Mouse (Mus musculus) cerebellum, adult 18-20 months (tissue): ENCODE measurements around the gene Vsig2.

ENCODE experiments used
- DNase-seq, 2 experiments: peaks; one replicate each; pipeline ENCODE4 v3.0.0; 2021

Vsig2 gene

DNA sequence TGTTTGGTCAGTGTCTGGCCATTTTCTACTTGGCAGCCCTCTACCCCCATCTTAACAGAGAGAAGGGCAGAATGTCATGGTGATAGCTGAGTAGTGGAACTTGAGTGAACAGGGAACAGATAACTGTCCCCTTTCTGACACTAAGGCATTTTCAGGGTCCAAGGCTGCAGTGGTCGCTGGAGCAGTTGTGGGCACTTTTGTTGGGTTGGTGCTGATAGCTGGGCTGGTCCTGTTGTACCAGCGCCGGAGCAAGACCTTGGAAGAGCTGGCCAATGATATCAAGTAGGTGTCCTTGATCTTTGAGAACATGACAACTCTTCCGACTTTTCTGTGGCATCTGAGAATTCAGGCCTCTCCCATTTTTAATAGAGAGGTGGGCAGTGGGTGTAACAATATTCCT is 2.2 kb upstream of the Vsig2 start:
- no peak for DNase-seq

DNA sequence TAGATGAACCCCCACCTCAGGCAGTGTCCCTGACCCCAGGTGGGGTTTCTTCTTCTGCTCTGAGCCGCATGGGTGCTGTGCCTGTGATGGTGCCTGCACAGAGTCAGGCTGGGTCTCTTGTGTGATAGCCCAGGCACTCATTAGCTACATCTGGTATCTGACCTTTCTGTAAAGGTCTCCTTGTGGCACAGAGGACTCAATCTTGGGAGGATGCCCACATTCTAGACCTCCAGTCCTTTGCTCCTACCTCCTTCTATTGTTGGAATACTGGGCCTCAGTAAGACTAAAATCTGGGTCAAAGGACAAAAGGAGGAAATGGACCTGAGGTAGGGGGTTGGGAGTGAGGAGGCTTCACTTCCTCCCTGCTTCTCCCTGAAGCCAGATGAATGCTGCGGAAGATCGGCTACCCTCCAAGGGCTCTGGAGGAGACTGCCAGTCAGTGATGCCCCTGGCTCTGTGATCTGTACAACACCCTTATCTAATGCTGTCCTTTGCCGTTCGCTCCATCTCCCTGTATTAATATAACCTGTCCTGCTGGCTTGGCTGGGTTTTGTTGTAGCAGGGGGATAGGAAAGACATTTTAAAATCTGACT is 1.3 kb upstream of the Vsig2 start:
- no peak for DNase-seq

DNA sequence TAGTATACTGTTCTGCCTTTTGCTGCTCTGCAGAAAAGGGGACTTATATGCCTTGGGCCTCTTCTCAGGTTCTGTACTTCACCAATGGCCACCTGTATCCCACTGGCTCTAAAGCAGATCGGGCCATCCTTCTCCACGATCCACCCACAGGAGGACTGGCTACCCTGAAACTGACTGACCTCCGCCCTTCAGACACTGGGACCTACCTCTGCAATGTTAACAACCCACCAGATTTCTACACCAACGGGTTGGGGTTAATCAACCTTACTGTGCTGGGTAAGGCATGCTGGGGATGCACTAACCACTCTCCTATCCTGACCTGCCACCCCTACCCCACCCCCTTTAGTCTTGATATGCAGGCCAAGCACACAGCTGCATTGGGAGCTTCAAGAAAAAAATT is 1.2 kb downstream of the Vsig2 start:
- DNase-seq: no peak

DNA sequence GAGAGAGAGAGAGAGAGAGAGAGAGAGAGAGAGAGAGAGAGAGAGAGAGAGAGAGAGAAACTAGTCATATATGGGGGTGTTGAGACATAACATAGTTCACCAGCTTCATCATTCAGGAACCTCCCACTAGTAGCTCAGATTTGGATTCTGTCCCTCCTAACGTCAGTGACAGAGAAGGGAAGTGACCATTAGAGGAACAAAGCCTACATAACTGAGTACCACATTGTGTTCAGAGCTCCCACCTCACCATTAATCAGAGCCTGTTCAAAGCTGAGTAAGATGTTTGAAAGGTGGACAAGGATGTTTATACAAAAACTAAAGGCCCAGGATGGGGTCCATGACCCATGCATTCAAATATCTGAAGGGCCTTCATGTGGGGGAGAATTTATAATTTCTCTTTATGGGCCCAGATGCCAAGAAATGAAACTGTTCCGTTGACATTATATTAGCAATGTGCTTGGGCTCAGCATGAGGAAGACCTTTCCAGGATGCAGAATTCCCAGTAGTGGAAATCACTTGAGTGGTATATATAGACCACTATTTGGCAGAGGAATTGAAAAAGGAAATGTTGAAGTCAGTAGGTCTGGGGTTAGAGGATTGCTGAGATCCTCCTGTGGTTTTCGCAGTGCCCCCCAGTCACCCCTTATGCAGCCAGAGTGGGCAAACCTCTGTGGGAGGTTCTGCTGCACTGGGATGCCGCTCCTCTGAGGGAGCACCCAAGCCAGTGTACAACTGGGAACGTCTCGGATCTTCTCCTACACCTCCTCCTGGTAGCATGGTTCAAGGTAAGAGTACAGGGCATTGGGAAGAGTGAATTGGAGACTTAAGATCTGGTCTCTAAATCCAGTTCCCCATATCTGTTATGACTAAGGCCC is 1.9 kb downstream of the Vsig2 start:
- DNase-seq: no peak

DNA sequence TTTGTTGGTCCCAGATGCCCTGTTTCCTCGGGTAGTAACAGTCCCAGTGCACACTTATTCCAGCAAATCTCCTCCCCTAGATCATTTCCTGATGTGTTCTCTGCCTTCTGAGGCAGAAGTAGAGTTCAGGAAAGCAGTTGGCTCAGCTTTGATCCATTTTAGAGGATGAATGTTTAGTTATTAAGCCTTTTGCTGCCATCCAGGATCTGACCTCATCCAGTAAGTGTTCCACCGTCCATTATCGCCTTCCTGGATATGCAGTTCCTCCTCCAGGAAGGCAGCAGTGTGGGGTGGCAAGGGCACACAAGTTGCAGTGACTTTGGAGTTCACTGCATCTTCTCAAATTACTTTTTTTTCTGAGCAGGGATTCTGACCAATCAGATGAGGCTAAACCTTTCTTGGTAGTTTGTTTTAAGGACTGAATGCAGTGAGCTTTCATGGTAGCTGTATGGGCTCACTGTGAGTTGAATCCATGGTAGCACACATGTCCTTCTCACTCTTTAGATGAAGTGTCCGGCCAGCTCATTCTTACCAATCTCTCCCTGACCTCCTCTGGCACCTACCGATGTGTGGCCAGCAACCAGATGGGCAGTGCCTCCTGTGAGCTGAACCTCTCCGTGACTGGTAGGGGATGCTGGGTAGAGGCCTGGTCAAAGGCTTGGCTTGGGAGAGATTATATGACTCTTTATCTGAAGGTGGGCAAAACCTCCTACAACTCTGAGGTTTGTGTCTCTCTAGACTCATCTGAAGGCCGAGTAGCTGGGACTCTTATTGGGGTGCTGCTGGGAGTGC is 3.0 kb downstream of the Vsig2 start:
- no peak for DNase-seq

DNA sequence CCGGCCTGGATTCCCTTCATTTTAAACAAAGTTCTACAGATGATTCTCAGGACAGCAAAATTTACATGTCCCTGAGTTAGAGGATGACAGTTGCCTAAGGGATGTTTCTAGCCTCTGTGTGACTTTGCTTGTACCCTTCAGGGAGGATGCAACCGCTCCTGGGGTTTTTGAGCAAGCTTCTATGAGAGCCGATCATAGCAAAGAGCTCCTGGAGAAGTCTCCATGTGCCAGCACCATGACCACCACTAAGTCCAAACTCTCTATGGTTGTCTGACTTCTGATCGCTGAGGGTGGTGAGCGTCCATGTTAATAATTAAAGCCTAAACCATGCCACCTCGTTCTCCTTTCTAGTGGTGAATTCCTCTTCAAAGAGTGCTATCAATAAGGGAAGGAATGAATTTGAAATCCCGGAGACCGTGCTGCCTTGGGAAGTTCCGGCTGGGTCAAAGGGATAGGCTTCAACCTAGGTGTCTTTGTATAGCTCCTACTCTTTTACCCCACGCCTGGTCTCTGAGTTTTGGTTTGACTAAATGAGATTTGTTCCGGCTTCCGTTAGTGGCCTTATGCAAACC is 4.9 kb downstream of the Vsig2 start:
- DNase-seq: no peak

DNA sequence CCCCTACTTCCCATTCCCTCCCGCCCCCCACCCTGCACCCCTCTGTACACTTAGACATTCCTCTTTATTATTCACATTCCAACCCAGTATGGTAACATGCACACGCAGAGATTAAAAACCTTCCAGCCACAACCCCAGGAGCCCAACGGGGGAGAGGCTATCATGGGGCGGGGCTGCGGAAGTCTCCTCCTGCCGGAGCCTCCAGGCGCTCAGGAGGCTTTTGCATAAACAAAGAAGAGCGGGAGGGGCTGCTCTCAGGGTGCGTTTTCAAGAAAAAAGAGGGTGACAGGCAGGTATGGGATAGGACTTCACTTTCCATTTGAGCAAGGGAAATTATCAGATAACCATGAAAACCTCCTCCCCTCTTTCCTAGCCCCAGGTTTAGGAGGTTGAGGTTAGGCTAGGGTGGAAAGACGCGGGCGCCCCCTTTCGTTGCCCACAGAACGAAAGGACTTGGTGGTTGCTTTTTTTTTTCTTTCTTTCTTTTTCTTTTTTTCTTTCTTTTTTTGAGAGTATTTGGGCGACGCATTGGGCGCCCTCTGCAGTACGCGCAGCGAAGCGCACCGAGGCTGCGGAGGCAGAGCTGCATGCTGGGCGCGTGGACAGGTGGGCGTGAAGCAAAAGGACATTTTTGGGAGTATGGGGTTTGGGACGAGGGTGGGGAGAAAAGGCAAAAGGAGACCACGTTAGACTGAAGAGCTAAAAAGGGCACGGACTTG is 5.6 kb downstream of the Vsig2 start:
- DNase-seq: peak; percentile 62 to 78

DNA sequence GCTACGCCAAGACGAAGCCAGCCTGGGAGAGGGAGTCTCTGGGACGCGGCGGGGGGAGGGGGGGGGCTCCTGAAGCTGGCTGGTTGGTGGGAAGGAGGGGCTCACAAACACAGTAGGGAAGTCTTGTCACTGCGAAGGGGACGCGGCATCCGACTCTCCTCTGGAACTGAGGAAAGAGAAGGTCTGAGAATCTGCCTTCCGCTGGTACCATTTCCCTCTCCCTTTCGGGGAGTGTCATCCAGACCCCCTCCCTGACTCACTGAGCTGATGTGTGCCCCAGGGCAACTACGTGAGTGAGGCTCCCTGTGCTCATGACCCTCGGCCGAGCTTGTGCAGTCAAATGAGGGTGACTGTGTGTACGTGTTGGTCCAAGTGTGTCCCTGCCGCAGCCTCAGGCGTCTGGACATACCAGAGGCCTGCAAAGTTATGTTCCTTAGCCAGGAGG is 6.1 kb downstream of the Vsig2 start:
- DNase-seq: peak in 1 of 2 experiments; percentile 11

DNA sequence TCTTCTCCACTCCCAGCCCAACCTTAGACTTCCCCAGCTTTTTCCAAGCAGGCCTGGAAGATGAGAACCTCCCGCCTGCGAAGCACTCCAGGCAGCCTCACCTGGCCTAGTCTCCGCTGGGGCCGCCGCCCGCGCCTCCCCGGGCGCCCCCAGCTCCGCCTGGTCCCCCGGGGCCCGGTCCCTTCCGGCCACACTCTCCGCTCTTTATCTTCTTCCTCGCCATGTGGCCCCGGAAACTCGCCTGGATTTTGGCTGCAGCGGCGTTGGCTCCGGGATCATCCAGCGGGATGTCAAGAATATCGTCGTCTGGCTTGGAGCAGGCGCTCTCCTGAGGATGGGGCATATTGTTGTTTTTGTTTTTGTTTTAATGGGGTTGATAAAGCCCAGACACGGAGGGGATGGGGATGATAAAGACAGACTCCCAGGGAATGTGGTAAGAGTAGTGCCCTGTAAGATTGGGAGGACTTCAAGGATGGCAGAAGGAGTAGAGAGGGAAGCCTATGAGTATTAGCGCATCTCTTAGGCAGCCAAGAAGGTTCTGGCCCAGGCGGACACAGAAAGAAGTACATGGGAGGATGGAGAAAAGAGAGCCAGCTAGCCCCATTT is 6.9 kb downstream of the Vsig2 start:
- DNase-seq: no peak

DNA sequence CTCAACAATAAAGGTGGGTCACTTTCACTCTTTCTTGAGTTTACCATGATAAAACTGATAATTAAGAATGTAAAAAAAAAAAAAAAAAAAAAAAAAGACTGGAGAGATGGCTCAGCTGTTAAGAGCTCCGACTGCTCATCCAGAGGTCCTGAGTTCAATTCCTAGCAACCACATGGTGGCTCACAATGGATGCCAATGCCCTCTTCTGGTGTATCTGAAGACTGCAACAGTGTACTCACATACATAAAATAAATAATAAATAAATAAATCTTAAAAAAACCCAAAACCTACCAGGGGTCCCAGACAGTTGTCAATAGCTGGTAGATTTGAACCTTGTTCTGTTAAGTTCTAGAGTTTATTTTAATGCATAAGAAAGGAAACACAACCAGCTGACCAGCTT is 7.8 kb downstream of the Vsig2 start:
- DNase-seq: peak in 1 of 2 experiments; percentile 16

DNA sequence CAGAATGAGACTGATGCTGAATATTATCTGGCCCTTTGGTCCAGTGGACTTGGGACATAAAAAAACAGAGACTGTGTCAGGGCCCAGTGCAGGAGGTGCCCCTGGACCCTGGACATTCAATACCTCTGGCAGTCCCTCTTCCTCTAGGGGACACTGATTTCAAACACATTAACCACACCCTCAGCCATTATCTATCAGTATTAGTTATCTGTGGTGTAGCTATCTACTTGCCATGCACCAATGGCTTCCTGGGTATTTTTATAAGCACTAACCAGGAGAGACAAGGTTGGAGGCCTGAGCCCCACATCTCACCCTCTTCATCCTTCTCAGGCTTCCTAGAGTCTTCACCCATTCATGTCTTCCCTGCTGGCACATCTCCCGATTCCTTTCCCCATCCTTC is 11.4 kb downstream of the Vsig2 start:
- DNase-seq: no peak

DNA sequence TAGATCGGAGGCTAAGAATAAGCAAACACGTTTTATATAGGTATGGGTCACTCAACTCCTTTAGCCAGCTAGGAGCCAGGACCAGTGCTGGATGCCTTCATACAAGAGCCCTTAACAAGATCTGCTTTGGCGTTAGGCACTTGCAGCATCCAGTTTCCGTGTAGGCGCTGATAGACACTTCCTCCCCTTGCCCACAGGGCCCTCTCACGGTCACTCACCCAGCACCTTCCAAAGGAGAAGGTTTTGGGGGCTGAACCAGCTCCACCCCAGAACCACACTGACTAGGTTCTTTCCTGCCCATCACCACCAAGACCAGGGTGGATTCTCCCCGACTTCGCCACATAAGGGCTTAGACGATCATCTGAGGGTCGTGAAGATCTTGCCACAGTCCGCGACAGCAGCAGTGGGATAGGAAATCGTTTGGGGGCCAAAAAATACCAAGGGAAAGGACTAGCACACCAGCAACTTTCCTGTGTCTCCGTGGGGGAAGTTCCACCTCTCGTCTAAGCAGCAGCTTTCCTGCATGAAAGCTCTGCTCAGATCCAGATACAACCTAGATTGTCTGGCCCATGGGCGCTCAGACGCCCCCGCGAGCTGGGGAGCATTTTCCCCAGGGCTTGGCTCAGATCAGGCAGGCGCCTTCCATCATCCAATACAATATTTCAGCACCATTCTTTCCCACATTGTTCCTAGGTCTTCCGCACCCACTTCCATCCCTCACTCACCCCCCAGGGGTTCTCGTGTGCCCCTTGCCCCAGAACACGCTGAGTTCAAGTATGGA is 12.9 kb downstream of the Vsig2 start:
- no peak for DNase-seq

DNA sequence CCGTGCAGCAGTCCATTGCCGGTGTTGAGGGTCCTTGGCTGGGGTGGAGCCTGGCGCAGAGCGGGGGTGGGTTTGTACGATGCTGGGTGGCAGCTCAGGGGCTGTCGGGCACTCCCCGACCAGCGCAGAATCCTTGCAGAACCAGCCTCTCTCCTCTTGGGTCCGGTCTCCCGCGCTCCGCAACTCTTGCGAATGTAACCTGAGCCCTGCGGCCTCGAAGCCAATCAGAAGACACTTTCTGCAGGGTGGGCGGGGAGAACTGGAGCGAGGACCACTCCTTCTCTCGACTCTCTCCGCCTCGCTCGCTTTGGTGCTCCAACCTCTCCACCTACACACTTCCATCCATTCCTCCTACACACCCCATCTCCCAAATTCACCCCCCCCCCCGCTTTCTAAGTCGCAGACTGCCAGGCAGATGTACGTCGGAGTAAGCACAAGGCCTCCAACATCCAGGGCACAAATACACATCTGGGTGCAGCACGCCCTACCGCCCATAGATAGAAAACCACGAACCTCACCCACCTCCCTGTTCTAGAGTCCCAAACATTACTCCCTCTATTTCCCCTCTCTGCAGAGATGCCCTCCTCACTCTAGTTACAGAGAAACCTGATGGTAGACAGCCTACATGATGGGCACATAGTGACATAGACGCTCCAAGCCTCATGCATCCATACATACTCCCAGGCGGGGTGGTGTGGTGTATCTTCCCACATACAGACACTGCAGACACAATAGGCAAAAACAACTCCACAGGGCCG is 13.7 kb downstream of the Vsig2 start, which contains the start of gene Nrgn:
Nrgn (minus strand) TSS at position 369 of the 758 bp plus-strand sequence.
- peak in 1 of 2 experiments; percentile 27 for DNase-seq

DNA sequence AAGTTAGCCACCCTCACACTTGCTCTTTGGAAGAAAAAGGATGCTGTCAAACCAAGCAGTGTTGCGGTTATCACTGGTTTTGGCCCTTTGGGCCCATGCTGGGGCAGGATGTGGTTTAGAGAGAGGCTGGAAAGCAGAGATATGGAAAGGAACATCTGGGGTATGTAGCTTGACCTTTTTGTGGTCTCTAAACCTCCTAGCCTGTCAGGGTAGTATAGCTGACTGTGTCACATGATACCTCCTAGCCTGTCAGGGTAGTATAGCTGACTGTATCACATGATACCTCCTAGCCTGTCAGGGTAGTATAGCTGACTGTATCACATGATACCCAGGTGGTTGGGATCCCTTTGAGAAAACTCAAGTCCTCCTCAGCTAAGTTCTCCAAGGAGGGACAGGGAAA is 15.2 kb downstream of the Vsig2 start:
- no peak for DNase-seq

DNA sequence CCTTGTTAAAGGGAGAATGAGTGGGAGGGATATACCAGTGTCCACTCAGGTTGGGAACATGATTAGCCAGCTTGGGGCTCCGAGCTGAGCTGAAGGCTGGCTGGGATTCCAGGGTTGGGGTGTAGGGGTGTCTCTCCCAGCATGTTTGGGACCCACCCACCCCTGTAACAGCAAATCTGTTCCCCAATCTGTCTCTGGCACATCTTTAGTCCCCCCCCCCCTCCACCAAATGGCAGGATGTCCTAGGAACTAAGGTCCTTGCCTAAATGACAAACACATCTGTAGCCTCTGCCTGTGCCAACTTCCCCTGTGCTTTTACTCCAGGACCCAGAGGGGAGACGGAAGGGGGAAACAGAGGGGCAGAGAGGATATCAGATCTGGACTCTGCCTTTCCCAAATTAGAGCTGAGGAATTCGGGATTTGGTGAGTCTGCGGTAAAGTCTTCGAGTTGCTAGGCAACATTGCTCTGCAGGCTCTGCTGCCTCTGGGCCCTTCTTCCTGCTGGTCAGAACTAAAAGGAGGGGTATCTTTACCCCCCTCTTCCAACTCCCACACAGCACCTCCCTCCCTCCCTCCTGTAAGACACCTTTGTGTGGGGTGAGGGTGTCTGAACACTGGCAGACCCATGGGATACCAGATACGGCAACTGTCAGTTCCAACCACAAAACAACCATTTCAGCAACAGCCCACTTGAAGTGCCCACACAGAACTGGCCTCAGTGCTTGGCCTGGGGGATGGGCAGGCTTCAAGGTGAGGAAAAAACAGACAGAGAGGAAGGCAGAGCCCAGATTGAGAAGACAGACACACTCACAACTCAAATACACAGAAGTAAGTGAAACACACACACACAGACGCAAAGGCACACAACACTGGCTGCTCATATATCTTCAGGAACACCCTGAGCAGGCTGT is 16.0 kb downstream of the Vsig2 start, which contains the start of gene Siae:
Siae (plus strand) TSS at position 861 of the 911 bp plus-strand sequence.
- DNase-seq: no peak

DNA sequence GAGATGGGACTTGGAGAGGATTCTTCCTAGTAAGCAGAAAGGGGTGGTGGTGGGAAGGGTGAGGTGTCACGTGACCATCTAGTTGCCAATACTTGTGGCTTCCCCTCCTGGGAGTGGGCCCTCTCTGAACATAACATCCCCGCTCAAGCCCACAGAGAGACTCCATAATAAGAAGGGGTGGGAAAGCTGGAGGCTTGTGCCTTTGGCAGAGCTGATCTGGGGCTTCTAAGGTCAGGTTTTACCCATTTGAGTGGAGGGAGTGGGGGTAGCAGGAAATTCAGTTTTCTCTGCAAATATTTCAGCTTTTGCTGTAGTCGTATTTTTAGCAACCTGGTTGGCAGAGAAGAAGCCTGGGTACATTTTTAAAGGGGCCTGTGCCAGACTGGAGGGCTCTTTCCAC is 17.3 kb downstream of the Vsig2 start:
- no peak for DNase-seq

DNA sequence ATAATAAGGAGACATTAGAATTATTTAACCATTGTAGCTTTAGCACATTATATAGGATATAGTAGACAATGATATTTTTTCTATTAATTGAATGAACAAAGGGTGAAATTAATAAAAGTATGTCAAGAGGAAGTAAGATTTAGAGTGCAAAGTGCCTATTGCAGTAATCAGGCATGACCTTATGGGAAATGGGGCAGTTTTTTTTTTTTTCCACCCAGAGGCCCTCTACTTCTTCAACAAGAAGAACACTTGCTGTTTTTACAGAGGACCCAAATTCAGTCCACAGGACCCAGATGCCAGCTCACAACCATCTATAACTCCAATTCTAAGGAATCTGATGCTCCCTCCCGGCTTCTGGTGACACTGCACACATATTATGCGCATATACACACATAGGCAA is 21.6 kb downstream of the Vsig2 start:
- DNase-seq: no peak

DNA sequence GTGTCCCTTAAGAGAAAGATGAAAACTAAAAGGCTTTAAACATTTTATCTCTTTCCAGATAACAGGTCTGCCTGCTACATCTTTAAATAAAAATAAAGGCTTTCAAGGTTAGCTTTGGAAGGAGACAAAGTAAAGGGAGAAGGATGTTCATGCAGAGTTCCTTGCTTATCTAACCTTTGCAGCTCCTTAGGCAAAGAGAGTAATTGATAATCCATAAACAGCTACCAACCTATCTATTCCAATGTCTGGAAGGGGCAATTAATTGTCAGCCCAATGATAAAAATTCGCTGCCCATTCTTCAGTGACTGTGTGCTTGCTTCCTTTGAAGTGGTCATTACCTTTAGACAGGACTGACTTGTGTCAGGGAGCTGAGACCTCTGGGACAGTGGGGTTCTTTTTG is 24.8 kb downstream of the Vsig2 start:
- no peak for DNase-seq

DNA sequence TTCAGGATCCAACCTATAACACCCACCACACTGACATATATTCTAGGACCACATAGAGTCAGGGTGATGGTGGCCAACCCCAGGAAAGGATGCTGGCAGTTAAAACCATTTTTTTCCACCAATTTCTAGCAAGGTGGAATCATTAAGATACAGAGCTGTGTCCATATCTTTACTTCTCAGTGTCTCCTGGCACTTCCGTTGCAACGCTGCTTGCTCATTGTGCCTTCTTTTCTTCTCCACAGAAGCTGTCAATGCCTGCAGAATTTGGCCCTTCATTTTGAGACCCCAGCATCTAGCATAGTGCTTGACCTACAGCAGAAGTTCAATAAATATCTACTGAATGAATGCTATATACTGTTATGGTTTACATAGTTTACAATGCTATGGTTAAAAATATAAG is 28.0 kb downstream of the Vsig2 start:
- DNase-seq: no peak
